Mouse (Mus musculus) brain, embryonic 14.5 days (tissue): ENCODE measurements at regions not wholly inside any gene's neighbourhood (a gene's known extent, or its start where the extent isn't known, plus 50 kb on each side); places are given as distances from the start of the nearest gene placed in this dataset.

ENCODE experiments used
- CTCF ChIP-seq: fragments of 200-500 bp; IDR thresholded peaks from 2 replicates; pipeline ENCODE4 v1.5.1; 2012; ENCODE audit warnings: inconsistent platforms, mild to moderate bottlenecking, moderate library complexity, borderline replicate concordance; ENCODE audit not compliant: insufficient read depth, insufficient read length; ENCODE audit errors: extremely low read depth
- POLR2A ChIP-seq: fragments of 200-500 bp; IDR thresholded peaks from 2 replicates; pipeline ENCODE4 v1.6.1; 2012; ENCODE audit warnings: mild to moderate bottlenecking, inconsistent platforms, borderline replicate concordance; ENCODE audit not compliant: poor library complexity, insufficient read depth, insufficient read length, severe bottlenecking; ENCODE audit errors: extremely low read depth

- TF ChIP-seq CTCF (no peak), POLR2A (no peak)
Observed at GRCm38 (mm10) chr17:4198001-4198400, 501.9 kb upstream of the Nox3 start.
